15 mouse cellular contexts compared by ENCODE assay signal in the genomic region with DNA sequence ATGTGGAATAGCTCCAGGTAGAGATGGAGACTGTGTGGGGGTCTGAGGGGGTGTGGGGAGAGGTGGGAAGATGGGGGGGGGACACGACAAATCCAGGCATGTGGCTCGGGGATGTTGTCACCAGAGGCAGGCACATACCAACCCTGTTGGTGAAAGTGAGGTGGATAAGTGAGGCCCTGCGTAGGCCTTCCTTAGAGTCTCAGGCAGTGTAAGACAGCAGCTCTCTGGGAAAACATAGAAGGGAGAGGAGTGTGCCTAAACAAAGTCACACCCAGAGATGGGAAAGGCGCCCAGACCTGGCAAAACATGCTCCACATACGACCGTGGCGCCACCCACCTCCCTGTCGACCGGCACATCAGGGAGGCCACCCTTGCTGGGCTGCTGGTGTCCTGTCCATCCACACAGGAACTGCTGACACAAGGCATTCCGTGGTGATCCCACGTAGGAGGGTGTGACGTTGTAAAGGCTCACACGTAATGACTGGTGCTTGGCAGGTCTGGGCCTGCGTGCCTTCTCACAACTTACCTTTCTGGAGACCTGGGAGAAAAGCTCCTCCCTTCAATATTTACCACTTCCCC. TPM values are rescaled to one million over a fixed set of nuclear protein-coding genes. Genes with fewer than 3 reads are reported as not detected.
A peak's percentile ranks its signal among the peaks of the same experiment; 100 is the strongest.
DNase-seq lines count a peak whose midpoint lies in the region; ATAC-seq and TF ChIP-seq lines count a peak whose summit lies in the region.
"Had no signal": no experiment of that assay in that cellular context is flagged by ENCODE, and none has a peak within 500 bp of the region (broad histone marks: within the 10 kb centered on the region; RNA-seq: fewer than 3 reads in every experiment).

No protein-coding gene starts in this region.

- H3K4me1 ChIP-seq in embryonic facial prominence, embryonic 14.5 days (ENCODE audit: control insufficient read depth, insufficient read depth, low read length), result peaks cover 41% of the 10 kb centered on the region
- H3K4me1 ChIP-seq in small intestine, adult 2 months (ENCODE audit: control insufficient read depth, insufficient read depth, insufficient read length, low read length), result peaks cover 2% of the 10 kb centered on the region; the same call in 1 of the 2 replicates

- 54% methylated on average over 13 of the region's 14 CpGs for WGBS in embryonic facial prominence, embryonic 14.5 days
- 44% methylated on average over 14 of the region's 14 CpGs for WGBS in small intestine, adult 2 months

- H3K36me3 ChIP-seq in embryonic facial prominence, embryonic 14.5 days (ENCODE audit: control insufficient read depth, insufficient read depth, low read length), result 0 out of 2 replicates have a peak, but pooled peaks cover 12% of the 10 kb centered on the region
- no peaks in the 10 kb centered on the region for H3K36me3 ChIP-seq in small intestine, adult 2 months (ENCODE audit: control insufficient read depth, insufficient read depth, low read length)

- H3K9me3 ChIP-seq in embryonic facial prominence, embryonic 14.5 days (ENCODE audit: control insufficient read depth, low read length), result no peaks in the 10 kb centered on the region

- peak overlapping the region; percentile 36; the same call in 1 of the 2 replicates for H3K27ac ChIP-seq in gastrocnemius, adult 2 months
- H3K27ac ChIP-seq in embryonic facial prominence, embryonic 14.5 days (replicated peaks; ENCODE audit: low read depth, low read length), result peak overlapping the region; percentile 81
- H3K27ac ChIP-seq in small intestine, adult 2 months (ENCODE audit: insufficient read depth, low read depth, low read length), result no peak overlapping the region

- peak; percentile 56 for DNase-seq in gastrocnemius, adult 2 months
- no peak for DNase-seq in gastrocnemius, adult 8-10 months (ENCODE audit: low spot score in 2 of 2)
- DNase-seq in kidney, postnatal 4 days, result peak; percentile 39 to 53
- no peak for DNase-seq in kidney, adult 18-20 months
- DNase-seq in embryonic facial prominence, embryonic 14.5 days (ENCODE audit: low spot score), result peak; percentile 66
- DNase-seq: adrenal gland, postnatal 25 days; cerebellum, adult 8-10 months; spleen, adult 18-20 months; thymus, postnatal 36 days had no signal

- TF ChIP-seq CTCF in gastrocnemius, adult 2 months (IDR thresholded peaks at IDR 0.05), result no peak
- no peak for TF ChIP-seq CTCF in small intestine, adult 2 months (IDR thresholded peaks at IDR 0.05; ENCODE audit: extremely low read depth, insufficient read length, insufficient replicate concordance, low read depth, low read length)

- H3K4me2 ChIP-seq in embryonic facial prominence, embryonic 14.5 days (ENCODE audit: low read depth, low read length), result peak overlapping the region; percentile 12; the same call in 1 of the 2 replicates

- ATAC-seq in embryonic facial prominence, embryonic 14.5 days (ENCODE audit: low read depth), result peak; percentile 60
- no peak for ATAC-seq in megakaryocyte, adult 5-6 weeks (ENCODE audit: poor library complexity, severe bottlenecking)
- no peak for ATAC-seq in erythroblast, adult 5-6 weeks (replicated peaks; ENCODE audit: low FRiP score, poor library complexity, severe bottlenecking)
- ATAC-seq: inflammation-experienced regulatory T-cells, adult 6 months; Patski had no signal

- H3K9ac ChIP-seq in embryonic facial prominence, embryonic 14.5 days (ENCODE audit: low read depth, low read length), result 0 out of 2 replicates have a peak overlapping the region, but pooled peaks have one; percentile 25

- intact Hi-C loops in gastrocnemius, adult 2 months (cut with DNase I), result no loop called here

- no peak for TF ChIP-seq POLR2A in small intestine, adult 2 months (IDR thresholded peaks at IDR 0.05; ENCODE audit: low read depth, low read length)

- no peaks in the 10 kb centered on the region for H3K27me3 ChIP-seq in embryonic facial prominence, embryonic 14.5 days (replicated peaks; ENCODE audit: control insufficient read depth, insufficient read depth, low read length)
- H3K27me3 ChIP-seq in small intestine, adult 2 months (ENCODE audit: control insufficient read depth, insufficient read depth, low read length), result no peaks in the 10 kb centered on the region
- H3K27me3 ChIP-seq: Patski had no signal

- no peak overlapping the region for H3K4me3 ChIP-seq in gastrocnemius, adult 2 months
- no peak overlapping the region for H3K4me3 ChIP-seq in embryonic facial prominence, embryonic 14.5 days (ENCODE audit: low read depth, low read length)
- peak overlapping the region; percentile 10; the same call in 1 of the 2 replicates for H3K4me3 ChIP-seq in small intestine, adult 2 months (ENCODE audit: low read depth, low read length)
- H3K4me3 ChIP-seq: erythroblast, embryonic 14.5 days had no signal

RNA-seq across cellular contexts. Expression of gene Itgb5, which starts 42.5 kb away (rescaled TPM):
- total RNA-seq in gastrocnemius, adult 2 months (2021), result 10 to 100 TPM; 73.9 to 88.3 TPM
- total RNA-seq in gastrocnemius, adult 8-10 months (2022), result 100 to 1,000 TPM in 2 of 4 experiments, 10 to 100 TPM in 2; 98.7 to 124 (median 105) TPM
- 116 and 121 TPM in 2 replicates for polyA plus RNA-seq in embryonic facial prominence, embryonic 14.5 days (2014; fragmentation: Nextera tagmentation; extraction: Ambion mirVana)
- polyA plus RNA-seq in small intestine, adult 2 months (2012; rRNA removed), result 36.3 and 80.3 TPM in 2 replicates
- 11.8 and 15.2 TPM in 2 replicates for total RNA-seq in megakaryocyte, adult 5-6 weeks (2015)
- total RNA-seq in megakaryocyte, adult 5-6 weeks (2017), result 17.2 and 20.8 TPM in 2 replicates
- total RNA-seq in erythroblast, adult 5-6 weeks (2015; ENCODE audit: low replicate concordance), result 4.6 and 25.6 TPM in 2 replicates
- 2.2 and 8.2 TPM in 2 replicates for total RNA-seq in erythroblast, adult 5-6 weeks (2017; ENCODE audit: low replicate concordance)

Comparison
In these comparisons a context has a peak if more than half of its experiments do, and no peak if none do; other contexts are left out.
1. DNase-seq: peak in gastrocnemius, adult 2 months (single experiment), kidney, postnatal 4 days (2 of 2) and embryonic facial prominence, embryonic 14.5 days (single experiment); none in gastrocnemius, adult 8-10 months (0 of 2) and kidney, adult 18-20 months (single experiment).